Mouse (Mus musculus): ENCODE measurements around the gene Iars2.

DNA sequence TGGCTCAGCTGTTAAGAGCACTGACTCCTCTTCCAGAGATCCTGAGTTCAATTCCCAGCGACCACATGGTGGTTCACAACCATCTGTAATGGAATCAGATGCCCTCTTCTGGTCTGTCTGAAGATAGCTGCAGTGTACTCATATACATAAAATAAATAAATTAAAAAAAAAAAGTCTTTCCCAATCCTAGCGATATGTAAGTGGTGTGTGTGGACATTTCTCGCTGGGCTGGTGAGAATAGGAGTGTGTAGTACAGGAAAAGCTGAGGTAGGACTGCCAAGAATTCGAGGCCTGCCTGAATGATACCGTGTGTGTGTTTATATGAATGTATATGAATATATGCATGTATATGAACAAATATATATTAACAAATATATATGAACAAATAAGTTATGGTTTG lies 2.2 kb upstream of the Iars2 start:
- TF ChIP-seq POLR2A (IDR thresholded peaks at IDR 0.05; ENCODE audit: borderline replicate concordance, extremely low read depth, insufficient read depth, insufficient read length, poor library complexity, severe bottlenecking): no peak
- TF ChIP-seq CTCF (IDR thresholded peaks at IDR 0.05; ENCODE audit: borderline replicate concordance, extremely low read depth, insufficient read depth, insufficient read length): no peak
